Mouse (Mus musculus) MEL (cell line): Measurements from ENCODE around the gene Lrrc4c.

ENCODE experiments used
- CTCF ChIP-seq, 3 experiments: IDR thresholded peaks in 2 of 3; conservative IDR thresholded peaks in 1 of 3; 2 replicates each; pipeline ENCODE4 v1.5.1; 2011 to 2012; ENCODE audit warnings: low read length in 3 of 3, low read depth in 2 of 3, mild to moderate bottlenecking in 2 of 3, improper control_type of control experiment in 1 of 3, inconsistent platforms in 1 of 3, mixed read lengths in 1 of 3, moderate library complexity in 1 of 3; ENCODE audit not compliant: control insufficient read depth in 1 of 3, insufficient read depth in 1 of 3, poor library complexity in 1 of 3, severe bottlenecking in 1 of 3
- ELF1 ChIP-seq: IDR thresholded peaks from 2 replicates; pipeline ENCODE4 v1.6.1; 2014; ENCODE audit warnings: low read depth, mild to moderate bottlenecking, inconsistent platforms, low read length, improper control_type of control experiment, moderate library complexity
- EP300 ChIP-seq, 2 experiments: IDR thresholded peaks; 2 replicates each; pipeline ENCODE4 v1.6.1; 2011; ENCODE audit warnings: improper control_type of control experiment in 2 of 2, low read length in 2 of 2, low read depth in 1 of 2, mild to moderate bottlenecking in 1 of 2
- ETS1 ChIP-seq: IDR thresholded peaks from 2 replicates; pipeline ENCODE4 v1.6.1; 2012; ENCODE audit warnings: low read depth, mild to moderate bottlenecking, inconsistent platforms, low read length, improper control_type of control experiment, moderate library complexity
- NELFE ChIP-seq: IDR thresholded peaks from 2 replicates; pipeline ENCODE4 v1.6.1; 2011; ENCODE audit warnings: low read depth, low read length, improper control_type of control experiment
- POLR2A ChIP-seq, 2 experiments: IDR thresholded peaks; 2 replicates each; pipeline ENCODE4 v1.6.1; 2011 to 2012; ENCODE audit warnings: low read length in 2 of 2, mild to moderate bottlenecking in 2 of 2, control low read depth in 1 of 2, improper control_type of control experiment in 1 of 2, low read depth in 1 of 2, moderate library complexity in 1 of 2; ENCODE audit not compliant: control insufficient read depth in 1 of 2, insufficient read depth in 1 of 2, poor library complexity in 1 of 2
- RCOR1 ChIP-seq: IDR thresholded peaks from 2 replicates; pipeline ENCODE4 v1.6.1; 2012; ENCODE audit warnings: low read depth, mild to moderate bottlenecking, inconsistent platforms, low read length, improper control_type of control experiment
- ZKSCAN1 ChIP-seq: IDR thresholded peaks from 2 replicates; pipeline ENCODE4 v1.6.1; 2012; ENCODE audit warnings: low read depth, mild to moderate bottlenecking, inconsistent platforms, low read length, improper control_type of control experiment, moderate library complexity

DNA sequence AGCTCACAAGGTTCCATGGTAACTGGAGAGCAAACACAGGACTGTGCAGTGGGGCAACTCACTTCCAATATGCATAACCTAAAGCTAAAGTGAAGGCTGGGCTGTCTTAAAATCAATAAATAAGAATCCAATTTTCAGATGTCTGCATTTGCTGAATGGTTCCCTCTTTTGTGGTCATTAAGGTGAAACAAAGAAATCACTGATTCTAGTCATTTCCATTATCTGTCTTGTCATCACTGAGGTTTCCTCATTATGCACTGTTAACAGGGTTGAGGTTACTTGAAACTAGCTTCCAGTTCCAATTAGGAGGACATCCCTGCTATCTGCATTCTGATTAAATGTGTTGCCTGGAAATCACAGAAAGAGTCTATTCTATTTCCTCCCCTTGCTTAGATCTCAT is 1291.5 kb downstream of the Lrrc4c start:
- TF ChIP-seq NELFE (no peak), RCOR1 (no peak), POLR2A (IDR thresholded peaks at IDR 0.05; ENCODE audit: control insufficient read depth in 1 of 2, insufficient read depth in 1 of 2, low read depth in 1 of 2, low read length in 2 of 2, poor library complexity in 1 of 2) (no peak), ZKSCAN1 (no peak), ELF1 (no peak), ETS1 (no peak), CTCF (IDR thresholded peaks at IDR 0.05 in 2 of 3, conservative IDR thresholded peaks at IDR 0.05 in 1 of 3; ENCODE audit: control insufficient read depth in 1 of 3, insufficient read depth in 1 of 3, low read depth in 2 of 3, low read length in 3 of 3, poor library complexity in 1 of 3, severe bottlenecking in 1 of 3) (no peak), EP300 (IDR thresholded peaks at IDR 0.05; ENCODE audit: low read depth in 1 of 2, low read length in 2 of 2) (no peak)
